Mouse (Mus musculus) olfactory bulb, adult 2 months (tissue): Measurements from ENCODE around the gene Prss41.

ENCODE experiments used
- CTCF ChIP-seq: fragments of 200-500 bp; IDR thresholded peaks from 2 replicates; pipeline ENCODE4 v1.5.1; 2012; ENCODE audit warnings: low read depth, mild to moderate bottlenecking, low read length, moderate library complexity; ENCODE audit not compliant: insufficient read depth
- POLR2A ChIP-seq: fragments of 200-500 bp; IDR thresholded peaks from 2 replicates; pipeline ENCODE4 v1.6.1; 2012; ENCODE audit warnings: mild to moderate bottlenecking, low read depth, low read length, moderate library complexity; ENCODE audit not compliant: insufficient read depth

GRCm38 (mm10) chr17:23829064-23829619 lies 14.8 kb downstream of the Prss41 start, which contains the start of gene Elob:
- TF ChIP-seq POLR2A (peak; percentile 31; the same call in 1 of the 2 replicates), CTCF (peak; percentile 73; the same call in 1 of the 2 replicates)
